In the genomic region with DNA sequence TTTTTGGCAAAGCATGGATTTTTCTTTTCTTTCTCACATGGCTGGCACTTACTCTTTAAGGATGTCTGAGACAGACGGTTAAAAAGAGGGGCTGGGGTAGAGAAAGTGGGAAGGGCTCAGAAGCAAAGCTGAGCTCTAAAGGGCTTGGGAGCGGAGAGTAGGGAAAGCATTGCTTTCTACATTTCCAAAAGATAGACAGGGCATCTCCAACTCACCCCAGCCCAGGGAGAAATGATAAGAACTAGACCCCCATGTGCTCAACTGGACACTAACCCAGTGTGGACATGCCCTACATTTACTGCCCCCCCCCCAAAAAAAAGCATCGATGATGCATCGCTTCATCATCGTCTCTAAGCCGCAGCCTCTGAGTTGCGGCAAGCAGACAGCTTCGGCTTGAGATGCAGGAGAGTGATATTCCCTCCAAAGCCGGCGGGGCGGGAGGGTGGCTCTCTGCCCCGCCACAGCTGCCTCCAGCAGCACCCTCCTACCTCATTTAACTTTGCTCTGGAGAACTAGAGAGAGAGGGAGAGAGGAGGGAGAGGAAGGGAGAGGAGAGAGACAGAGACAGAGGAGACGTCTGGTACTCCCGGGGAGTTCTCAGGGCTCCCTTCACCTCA, we compare ENCODE assay signal across 9 mouse cellular contexts. TPM values are rescaled to one million over a fixed set of nuclear protein-coding genes. Genes with fewer than 3 reads are reported as not detected.
DNase-seq lines count a peak whose midpoint lies in the region; ATAC-seq and TF ChIP-seq lines count a peak whose summit lies in the region.
"Had no signal": no experiment of that assay in that cellular context is flagged by ENCODE, and none has a peak within 500 bp of the region (broad histone marks: within the 10 kb centered on the region; RNA-seq: fewer than 3 reads in every experiment).

No protein-coding gene starts in this region.

- H3K36me3 ChIP-seq in lung, postnatal 0 days (ENCODE audit: insufficient read depth, low read length) = no peaks in the 10 kb centered on the region
- no peaks in the 10 kb centered on the region for H3K36me3 ChIP-seq in hindbrain, embryonic 16.5 days (ENCODE audit: control insufficient read depth, insufficient read depth, low read length)
- no peaks in the 10 kb centered on the region for H3K36me3 ChIP-seq in neural tube, embryonic 13.5 days
- H3K36me3 ChIP-seq: liver, embryonic 15.5 days had no signal

- ATAC-seq in lung, postnatal 0 days = no peak
- ATAC-seq in hindbrain, embryonic 16.5 days = no peak
- no peak for ATAC-seq in neural tube, embryonic 13.5 days (ENCODE audit: low read depth)

- peak overlapping the region; percentile 77 for H3K4me2 ChIP-seq in lung, postnatal 0 days (replicated peaks; ENCODE audit: low read depth, low read length)
- peak overlapping the region; percentile 85 for H3K4me2 ChIP-seq in hindbrain, embryonic 16.5 days (ENCODE audit: low read length)
- H3K4me2 ChIP-seq in neural tube, embryonic 13.5 days = peak overlapping the region; percentile 98

- peak; percentile 30 for DNase-seq in embryo, embryonic 11 days
- DNase-seq in embryo, embryonic 10 days (ENCODE audit: low spot score) = no peak
- no peak for DNase-seq in lung, postnatal 0 days (ENCODE audit: low spot score)
- no peak for DNase-seq in lung, postnatal 25 days (ENCODE audit: low spot score)
- DNase-seq in urinary bladder, postnatal 4 days (ENCODE audit: low spot score in 2 of 2) = no peak
- DNase-seq in cerebellum, adult 9-11 months = no peak

- H3K4me1 ChIP-seq in lung, postnatal 0 days (ENCODE audit: insufficient read depth, low read depth, low read length) = no peaks in the 10 kb centered on the region
- H3K4me1 ChIP-seq in hindbrain, embryonic 16.5 days (ENCODE audit: control insufficient read depth, insufficient read depth, low read depth, low read length) = peaks cover 32% of the 10 kb centered on the region
- peaks cover 49% of the 10 kb centered on the region for H3K4me1 ChIP-seq in neural tube, embryonic 13.5 days (replicated peaks)

- H3K27me3 ChIP-seq in lung, postnatal 0 days (replicated peaks; ENCODE audit: insufficient read depth, low read length) = peaks cover 24% of the 10 kb centered on the region; the same call in 1 of the 2 replicates
- H3K27me3 ChIP-seq in hindbrain, embryonic 16.5 days (replicated peaks; ENCODE audit: control insufficient read depth, insufficient read depth, low read length) = no peaks in the 10 kb centered on the region
- peaks cover 5% of the 10 kb centered on the region; the same call in 1 of the 2 replicates for H3K27me3 ChIP-seq in neural tube, embryonic 13.5 days

- H3K9ac ChIP-seq in lung, postnatal 0 days (replicated peaks; ENCODE audit: low read depth) = no peak overlapping the region
- H3K9ac ChIP-seq in hindbrain, embryonic 16.5 days (ENCODE audit: low read depth, low read length) = peak overlapping the region; percentile 63
- peak overlapping the region; percentile 74 for H3K9ac ChIP-seq in neural tube, embryonic 13.5 days
- H3K9ac ChIP-seq: liver, embryonic 15.5 days had no signal

- H3K4me3 ChIP-seq in lung, postnatal 0 days (ENCODE audit: low read depth, low read length) = peak overlapping the region; percentile 15; the same call in 1 of the 2 replicates
- peak overlapping the region; percentile 54 for H3K4me3 ChIP-seq in hindbrain, embryonic 16.5 days (ENCODE audit: low read length)
- peak overlapping the region; percentile 53 for H3K4me3 ChIP-seq in neural tube, embryonic 13.5 days

- H3K9me3 ChIP-seq in lung, postnatal 0 days (ENCODE audit: low read length) = no peaks in the 10 kb centered on the region
- no peaks in the 10 kb centered on the region for H3K9me3 ChIP-seq in hindbrain, embryonic 16.5 days (ENCODE audit: control insufficient read depth, low read length)
- no peaks in the 10 kb centered on the region for H3K9me3 ChIP-seq in neural tube, embryonic 13.5 days
- H3K9me3 ChIP-seq: liver, embryonic 15.5 days had no signal

- WGBS in lung, postnatal 0 days = 8% methylated on average over 14 of the region's 14 CpGs
- WGBS in hindbrain, embryonic 16.5 days = 2% methylated on average over 14 of the region's 14 CpGs
- 4% methylated on average over 14 of the region's 14 CpGs for WGBS in neural tube, embryonic 13.5 days

- no peak for TF ChIP-seq CTCF in lung, postnatal 0 days (IDR thresholded peaks at IDR 0.05)

- no peak for TF ChIP-seq EP300 in lung, postnatal 0 days (IDR thresholded peaks at IDR 0.05)

- no peak overlapping the region for H3K27ac ChIP-seq in lung, postnatal 0 days (ENCODE audit: low read length)
- H3K27ac ChIP-seq in hindbrain, embryonic 16.5 days (ENCODE audit: low read depth, low read length) = peak overlapping the region; percentile 49; the same call in 1 of the 2 replicates
- H3K27ac ChIP-seq in neural tube, embryonic 13.5 days (replicated peaks) = peak overlapping the region; percentile 78
- H3K27ac ChIP-seq: liver, embryonic 15.5 days had no signal

RNA-seq across cellular contexts. Expression of a gene that starts 1.5 kb away (rescaled TPM):
- polyA plus RNA-seq in lung, postnatal 0 days (2015; fragmentation: Nextera tagmentation; extraction: Ambion mirVana) = 3.1 and 3.9 TPM in 2 replicates
- polyA plus RNA-seq in hindbrain, embryonic 16.5 days (2015; fragmentation: Nextera tagmentation; extraction: Ambion mirVana) = 12.6 and 16.7 TPM in 2 replicates
- 6.2 and 7.4 TPM in 2 replicates for polyA plus RNA-seq in neural tube, embryonic 13.5 days (2015; fragmentation: Nextera tagmentation; extraction: Ambion mirVana)

RNA-seq across cellular contexts. Expression of a gene that starts 13.0 kb away (rescaled TPM):
- polyA plus RNA-seq in lung, postnatal 0 days (2015; fragmentation: Nextera tagmentation; extraction: Ambion mirVana) = 14.5 and 17.5 TPM in 2 replicates
- polyA plus RNA-seq in hindbrain, embryonic 16.5 days (2015; fragmentation: Nextera tagmentation; extraction: Ambion mirVana) = 17.8 and 19.7 TPM in 2 replicates
- polyA plus RNA-seq in neural tube, embryonic 13.5 days (2015; fragmentation: Nextera tagmentation; extraction: Ambion mirVana) = 20.5 and 21.7 TPM in 2 replicates

RNA-seq across cellular contexts. Expression of a gene that starts 32.3 kb away (rescaled TPM):
- polyA plus RNA-seq in lung, postnatal 0 days (2015; fragmentation: Nextera tagmentation; extraction: Ambion mirVana) = 3.7 and 5.1 TPM in 2 replicates
- 7.9 and 9.0 TPM in 2 replicates for polyA plus RNA-seq in hindbrain, embryonic 16.5 days (2015; fragmentation: Nextera tagmentation; extraction: Ambion mirVana)
- polyA plus RNA-seq in neural tube, embryonic 13.5 days (2015; fragmentation: Nextera tagmentation; extraction: Ambion mirVana) = 2.2 and 4.1 TPM in 2 replicates
- polyA plus RNA-seq: liver, embryonic 15.5 days had no signal

RNA-seq across cellular contexts. Expression of a gene that starts 45.1 kb away (rescaled TPM):
- 7.4 and 10.7 TPM in 2 replicates for polyA plus RNA-seq in lung, postnatal 0 days (2015; fragmentation: Nextera tagmentation; extraction: Ambion mirVana)
- polyA plus RNA-seq in hindbrain, embryonic 16.5 days (2015; fragmentation: Nextera tagmentation; extraction: Ambion mirVana) = 129 and 141 TPM in 2 replicates
- 124 and 137 TPM in 2 replicates for polyA plus RNA-seq in neural tube, embryonic 13.5 days (2015; fragmentation: Nextera tagmentation; extraction: Ambion mirVana)

RNA-seq across cellular contexts. Expression of a gene that starts 52.3 kb away (rescaled TPM):
- 45.2 and 45.5 TPM in 2 replicates for polyA plus RNA-seq in lung, postnatal 0 days (2015; fragmentation: Nextera tagmentation; extraction: Ambion mirVana)
- polyA plus RNA-seq in hindbrain, embryonic 16.5 days (2015; fragmentation: Nextera tagmentation; extraction: Ambion mirVana) = 6.3 and 8.9 TPM in 2 replicates
- 8.1 and 10.9 TPM in 2 replicates for polyA plus RNA-seq in neural tube, embryonic 13.5 days (2015; fragmentation: Nextera tagmentation; extraction: Ambion mirVana)
